Mouse (Mus musculus): Measurements from ENCODE around the gene Cwc27.

GRCm38 (mm10) chr13:104661188-104661587 lies 155.8 kb downstream of the Cwc27 start:
- no peak for TF ChIP-seq CTCF (IDR thresholded peaks at IDR 0.05; ENCODE audit: borderline replicate concordance, control insufficient read depth, extremely low read depth, insufficient read depth, low read length, poor library complexity)
- no peak for TF ChIP-seq POLR2A (IDR thresholded peaks at IDR 0.05; ENCODE audit: control insufficient read depth, extremely low read depth, insufficient read depth, low read length, poor library complexity)
